Mouse (Mus musculus): ENCODE measurements around the gene Rcn1.

DNA sequence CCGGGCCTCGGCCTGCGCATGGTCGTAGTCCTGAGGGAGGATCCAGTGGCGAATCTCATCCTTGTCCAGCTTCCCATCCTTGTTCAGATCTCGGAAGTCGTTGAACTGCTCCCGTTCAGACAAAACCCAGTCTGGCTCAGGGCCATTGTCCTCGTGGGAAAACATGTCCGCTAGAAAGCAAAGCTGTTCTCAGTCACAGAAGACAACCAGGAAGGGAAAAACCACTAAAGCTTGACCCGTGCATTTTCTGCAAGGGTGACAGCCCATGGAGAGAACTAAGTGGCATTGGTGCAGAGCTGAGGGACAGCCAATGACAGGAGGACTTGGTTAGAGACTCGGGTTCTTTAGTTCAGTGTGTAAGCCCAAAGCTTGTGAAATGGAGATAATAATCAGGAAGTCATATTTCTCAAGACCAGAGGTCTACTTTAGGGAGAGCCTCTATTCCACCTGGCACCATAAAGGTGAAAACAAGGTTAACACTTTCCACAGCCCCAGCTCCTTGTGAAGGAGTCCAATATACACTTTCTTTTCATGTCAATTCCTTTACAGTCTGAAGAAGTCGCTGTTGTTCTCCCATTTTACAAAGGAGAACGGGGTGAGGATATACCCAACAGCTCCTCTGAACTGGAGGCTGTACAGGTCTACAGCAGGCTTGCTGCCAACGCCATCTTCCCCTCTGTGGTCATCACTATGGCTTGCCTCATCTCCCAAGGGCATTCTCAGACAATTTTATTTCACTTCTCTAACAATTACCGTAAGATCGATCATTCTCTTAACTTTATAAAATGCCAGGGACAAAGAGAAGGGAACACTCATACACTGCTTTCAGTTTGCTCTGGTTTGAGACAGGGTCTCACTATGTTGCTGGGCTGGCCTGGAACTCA is 9.9 kb downstream of the Rcn1 start:
- TF ChIP-seq POLR2A (IDR thresholded peaks at IDR 0.05; ENCODE audit: borderline replicate concordance, extremely low read depth, low read depth, low read length) (no peak), CTCF (IDR thresholded peaks at IDR 0.05; ENCODE audit: insufficient read depth, low read length) (no peak)

Measured in lung, adult 2 months (tissue).